15 mouse cellular contexts compared by ENCODE assay signal in genomic region chr8:71967261-71967660, GRCm38 (mm10).
"Had no signal": no experiment of that assay in that cellular context is flagged by ENCODE, and none has a peak within 500 bp of the region (broad histone marks: within the 10 kb centered on the region; RNA-seq: fewer than 3 reads in every experiment).

No protein-coding gene starts in this region.

- DNase-seq: lung, adult 2 months; lung, postnatal 14 days; lung, postnatal 36 days; midbrain, embryonic 14.5 days; right cerebral cortex, postnatal 14 days; thymus, adult 2 months; thymus, postnatal 25 days; thymus, postnatal 4 days had no signal

- H3K4me1 ChIP-seq: lung, embryonic 15.5 days; midbrain, embryonic 12.5 days; neural tube, embryonic 12.5 days; stomach, embryonic 15.5 days had no signal

- H3K27me3 ChIP-seq: lung, embryonic 15.5 days; megakaryocyte, embryonic 14.5 days; midbrain, embryonic 12.5 days; neural tube, embryonic 12.5 days; stomach, embryonic 15.5 days had no signal

- H3K9me3 ChIP-seq: lung, embryonic 15.5 days; stomach, embryonic 15.5 days had no signal

- H3K9ac ChIP-seq: lung, embryonic 15.5 days; midbrain, embryonic 12.5 days; neural tube, embryonic 12.5 days; stomach, embryonic 15.5 days had no signal

- H3K4me2 ChIP-seq: lung, embryonic 15.5 days; midbrain, embryonic 12.5 days; neural tube, embryonic 12.5 days; stomach, embryonic 15.5 days had no signal

- H3K4me3 ChIP-seq: lung, embryonic 15.5 days; megakaryocyte, embryonic 14.5 days; midbrain, embryonic 12.5 days; neural tube, embryonic 12.5 days; stomach, embryonic 15.5 days had no signal

- H3K27ac ChIP-seq: lung, embryonic 15.5 days; macrophage; midbrain, embryonic 12.5 days; neural tube, embryonic 12.5 days; stomach, embryonic 15.5 days; stomach, postnatal 0 days had no signal
